Mouse (Mus musculus) E14TG2a.4 (cell line): Measurements from ENCODE around the gene Elp5.

Experiments used
- CTCF ChIP-seq: conservative IDR thresholded peaks from 2 replicates; pipeline ENCODE4 v1.5.1; 2014; ENCODE audit warnings: low read length
- NANOG ChIP-seq: IDR thresholded peaks from 2 replicates; pipeline ENCODE4 v1.6.1; 2014; ENCODE audit warnings: borderline replicate concordance, low read length, mixed read lengths

DNA sequence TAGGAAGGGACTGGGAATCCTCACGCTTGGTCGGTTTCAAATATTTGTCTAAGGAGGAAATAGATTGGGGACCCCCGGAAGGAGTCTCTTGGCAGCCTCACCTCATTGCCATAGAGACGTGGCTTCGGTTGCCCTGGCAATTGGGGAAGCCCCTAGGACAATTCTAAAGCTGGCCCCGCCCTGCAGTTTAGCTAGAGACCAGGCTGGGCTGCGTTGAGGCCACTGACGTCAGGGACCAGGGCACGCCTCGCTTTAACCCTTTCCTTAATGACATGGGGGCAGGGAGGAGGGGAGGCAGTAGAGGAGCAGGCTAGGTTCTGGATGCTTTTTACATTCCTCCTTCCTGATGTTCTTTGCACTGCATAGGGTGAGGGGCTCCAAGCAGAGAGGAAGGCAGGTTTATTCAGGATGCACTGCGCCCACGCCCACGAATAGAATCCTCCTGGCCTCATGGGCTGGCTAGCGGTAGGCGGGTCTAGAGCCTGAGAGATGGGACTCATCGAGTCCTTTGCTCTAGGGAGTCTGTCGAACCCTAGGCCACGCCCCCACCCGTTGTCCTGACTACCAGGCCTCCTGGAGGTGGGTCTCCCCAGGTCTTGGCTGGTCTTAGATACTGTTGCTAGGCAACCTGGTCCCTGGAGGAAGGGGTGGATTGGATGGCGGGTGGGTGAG is 46.9 kb upstream of the Elp5 start:
- TF ChIP-seq CTCF (no peak), NANOG (no peak)
